Mouse (Mus musculus) layer of hippocampus, adult 8-10 months (tissue): ENCODE data around the gene Sgce. TPM values are rescaled to one million over a fixed set of nuclear protein-coding genes. Genes with fewer than 3 reads are reported as not detected.
"Not testable (repeated sequence)": the region's sequence is repeated elsewhere in the genome, so short reads cannot be mapped to it uniquely, and the experiment has no call there.

Experiments used
- DNase-seq, 2 experiments: peaks; one replicate each; pipeline ENCODE4 v3.0.0; 2022; ENCODE audit warnings: low spot score in 2 of 2
- total RNA-seq, 4 experiments: library from RNA; stranded (reverse); gene quantifications; 2 replicates each; pipeline ENCODE4 v1.2.4; 2022

The Sgce gene
- total RNA-seq, result 10 to 100 TPM; 32.6 to 41.1 (median 36.9) TPM

DNA sequence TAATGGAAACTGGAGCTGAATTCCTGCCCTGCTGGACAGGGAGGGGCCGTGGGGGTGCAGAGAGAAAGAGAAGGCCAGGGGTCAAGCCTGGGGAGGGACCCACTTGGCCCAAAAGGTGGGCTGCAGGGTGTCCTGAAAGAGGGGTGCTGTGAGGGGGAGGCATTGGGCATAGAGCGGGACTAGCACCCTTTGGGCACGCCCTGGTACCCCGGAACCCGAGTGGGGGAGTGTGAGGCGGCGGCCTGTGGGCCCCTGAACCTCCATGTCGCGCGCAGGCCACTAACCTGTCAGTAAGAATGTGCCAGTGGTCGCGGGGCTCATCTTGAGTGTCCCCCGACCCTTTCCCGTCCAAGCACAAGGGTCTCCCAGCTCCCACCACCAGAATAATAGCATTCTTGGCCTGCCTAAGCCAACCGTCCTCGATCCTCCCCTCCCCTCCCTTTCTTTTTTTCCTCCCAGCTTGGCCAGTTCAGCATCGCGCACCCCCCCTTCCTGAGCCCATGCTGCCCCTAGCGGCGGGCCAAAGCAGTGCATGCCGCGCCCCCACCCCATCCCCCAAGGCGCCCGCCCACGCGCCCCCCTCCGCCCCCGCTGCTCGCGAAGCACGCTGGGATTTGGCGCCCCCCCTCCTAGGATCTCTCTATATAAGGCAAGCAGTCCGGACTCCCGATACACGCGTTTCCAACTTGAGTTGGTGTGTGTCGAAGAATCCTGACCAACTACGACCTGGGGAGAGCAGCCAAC lies at the start of gene Sgce, which contains the start of gene Peg10:
TSS of gene Sgce (minus strand) at position 512 of the 744 bp plus-strand sequence.
TSS of gene Peg10 (plus strand) at position 611 of the 744 bp plus-strand sequence.
- DNase-seq, result peak; percentile 45 to 50

GRCm38 (mm10) chr6:4796281-4796680 lies 49.3 kb upstream of the Sgce start:
- no peak for DNase-seq

DNA sequence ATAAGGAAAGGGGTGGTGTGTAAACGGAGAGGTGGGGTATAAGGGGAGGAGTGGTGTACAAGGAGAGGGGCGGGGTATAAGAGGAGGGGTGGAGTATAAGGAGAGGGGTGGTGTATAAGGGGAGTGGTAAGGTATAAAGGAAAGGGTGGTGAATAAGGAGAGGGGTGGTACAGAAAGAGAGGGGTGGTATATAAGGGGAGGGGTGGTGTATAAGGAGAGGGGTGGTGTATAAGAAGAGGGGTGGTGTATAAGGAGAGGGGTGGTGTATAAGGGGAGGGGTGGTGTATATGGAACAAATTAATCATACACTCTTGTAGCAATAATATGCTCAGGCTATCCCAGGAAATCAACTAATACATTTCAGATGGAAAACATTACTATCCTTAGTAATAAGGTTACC lies 15.2 kb upstream of the Sgce start:
- no peak for DNase-seq

- DNase-seq, result not testable (repeated sequence)
Observed at GRCm38 (mm10) chr6:4761415-4762142, 14.6 kb upstream of the Sgce start.

GRCm38 (mm10) chr6:4754886-4755285 lies 7.9 kb upstream of the Sgce start:
- no peak for DNase-seq

GRCm38 (mm10) chr6:4754286-4754685 lies 7.3 kb upstream of the Sgce start:
- DNase-seq, result no peak

DNA sequence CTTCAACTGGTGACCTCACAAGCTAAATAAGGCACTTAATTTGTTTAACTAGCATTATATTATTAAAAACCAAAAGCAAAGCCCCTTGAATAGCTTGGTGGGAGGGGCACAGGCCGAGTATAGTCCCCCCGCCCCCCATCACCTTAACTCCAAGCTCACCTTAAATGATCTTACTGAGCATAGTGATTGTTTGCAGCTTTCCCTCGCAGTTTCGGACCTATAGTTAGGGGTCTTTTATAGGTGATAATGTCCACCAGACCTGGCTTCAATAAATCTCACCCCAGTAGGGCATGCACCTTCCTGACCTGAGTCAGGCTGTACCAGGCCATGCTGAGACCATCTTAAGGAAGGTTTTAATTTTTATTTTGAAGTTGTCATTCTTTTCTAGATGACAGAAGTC lies 4.3 kb upstream of the Sgce start:
- no peak for DNase-seq

GRCm38 (mm10) chr6:4749091-4749490 lies 2.1 kb upstream of the Sgce start:
- peak; percentile 92 for DNase-seq

DNA sequence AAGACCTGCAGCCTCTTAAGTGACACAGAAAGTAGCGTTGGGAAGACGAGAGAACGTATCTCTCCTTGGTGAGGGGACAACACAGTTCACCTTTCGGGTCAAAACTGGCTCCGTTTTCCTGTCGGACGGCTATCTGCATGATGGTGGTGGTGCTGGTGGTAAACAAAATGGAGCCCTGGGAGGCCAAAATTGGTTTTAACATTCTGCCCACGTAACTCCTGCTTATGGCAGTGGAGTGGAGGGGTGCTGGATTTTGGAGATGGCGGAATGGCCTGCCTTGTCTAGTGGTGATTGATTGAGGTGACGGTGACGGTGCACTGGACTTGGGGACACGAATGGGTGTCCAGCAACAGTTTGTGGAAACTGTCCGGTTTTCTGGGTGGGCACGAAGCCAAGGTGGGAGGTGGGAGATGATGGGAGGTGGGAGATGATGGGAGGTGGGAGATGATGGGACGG lies 1.5 kb upstream of the Sgce start:
- DNase-seq, result peak; percentile 18

- peak; percentile 54 to 63 for DNase-seq
Observed at GRCm38 (mm10) chr6:4747677-4748505, 884 bp upstream of the Sgce start.

DNA sequence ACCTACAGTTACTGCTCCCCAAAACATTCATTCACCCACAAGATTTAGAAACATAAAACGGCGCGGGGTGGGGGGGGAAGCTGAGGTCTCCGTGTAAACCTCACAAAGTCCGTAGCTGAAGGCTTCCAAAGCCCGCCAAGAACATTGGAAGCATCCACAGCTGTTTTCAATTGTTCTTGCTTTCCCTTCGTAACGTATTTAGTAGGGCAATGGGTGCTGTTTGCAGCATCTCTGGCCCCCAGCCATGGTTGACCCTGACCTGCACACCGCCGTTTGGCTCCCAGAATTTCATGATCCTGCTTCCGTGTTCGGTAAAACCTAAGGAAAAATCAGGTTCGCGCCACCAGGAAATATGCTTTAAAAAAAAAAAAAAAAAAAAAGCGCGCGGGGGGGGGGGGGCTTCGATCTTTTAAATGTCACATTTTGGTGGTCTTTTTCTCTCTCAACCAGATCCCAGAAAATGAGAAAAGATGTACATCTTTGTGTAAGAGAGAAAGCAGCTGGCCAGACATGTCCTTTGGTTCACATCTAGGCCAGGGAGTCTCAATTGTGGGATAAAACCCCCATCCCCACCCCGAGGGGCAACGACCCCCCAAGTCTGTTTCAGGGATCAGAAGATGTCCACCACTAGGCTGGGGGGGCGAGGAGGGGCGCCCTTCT lies 841 bp downstream of the Sgce start:
- DNase-seq, result no peak

- DNase-seq, result peak in 1 of 2 experiments; percentile 38
Observed at GRCm38 (mm10) chr6:4740511-4740910, 6.5 kb downstream of the Sgce start.

DNA sequence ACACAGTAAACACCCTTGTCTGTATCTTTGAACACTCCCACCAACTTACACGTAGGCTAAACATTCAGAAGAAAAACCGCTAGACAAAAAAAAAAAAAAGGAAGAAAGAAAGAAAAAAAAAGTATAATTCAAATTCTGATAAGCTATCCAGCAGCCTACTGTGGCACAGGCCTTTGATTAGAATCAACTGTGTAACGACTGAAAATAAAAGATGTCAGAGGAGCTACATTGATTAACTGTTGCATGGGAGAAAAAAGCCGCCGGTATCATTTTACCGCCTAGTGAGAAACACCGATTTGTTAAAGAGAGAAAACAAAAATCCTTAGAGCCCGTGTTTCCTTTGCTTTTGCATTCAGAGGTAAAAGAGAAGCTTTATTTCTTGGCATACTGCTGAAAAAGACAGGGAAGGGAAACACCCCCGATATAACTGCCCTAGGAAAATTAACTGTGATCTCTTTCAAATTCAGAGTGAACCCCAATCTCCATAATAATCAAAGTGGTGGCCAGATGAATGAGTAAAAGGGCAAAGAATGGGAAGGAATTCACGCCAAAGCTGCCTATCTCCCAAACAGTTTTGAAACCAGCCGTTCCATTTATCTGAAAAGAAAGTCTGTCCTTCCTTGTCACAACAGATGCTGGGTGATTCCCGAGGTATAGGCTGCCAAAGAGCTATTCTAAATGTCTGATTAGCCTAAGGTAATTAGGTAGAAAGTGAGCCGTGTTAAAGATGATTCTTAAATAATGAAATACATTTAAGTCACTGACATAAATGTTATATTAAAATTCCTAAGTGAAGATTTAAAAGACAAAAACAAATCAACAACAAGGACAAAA lies 7.3 kb downstream of the Sgce start:
- no peak for DNase-seq

- DNase-seq, result no peak
Observed at GRCm38 (mm10) chr6:4738717-4739116, 8.3 kb downstream of the Sgce start.

DNA sequence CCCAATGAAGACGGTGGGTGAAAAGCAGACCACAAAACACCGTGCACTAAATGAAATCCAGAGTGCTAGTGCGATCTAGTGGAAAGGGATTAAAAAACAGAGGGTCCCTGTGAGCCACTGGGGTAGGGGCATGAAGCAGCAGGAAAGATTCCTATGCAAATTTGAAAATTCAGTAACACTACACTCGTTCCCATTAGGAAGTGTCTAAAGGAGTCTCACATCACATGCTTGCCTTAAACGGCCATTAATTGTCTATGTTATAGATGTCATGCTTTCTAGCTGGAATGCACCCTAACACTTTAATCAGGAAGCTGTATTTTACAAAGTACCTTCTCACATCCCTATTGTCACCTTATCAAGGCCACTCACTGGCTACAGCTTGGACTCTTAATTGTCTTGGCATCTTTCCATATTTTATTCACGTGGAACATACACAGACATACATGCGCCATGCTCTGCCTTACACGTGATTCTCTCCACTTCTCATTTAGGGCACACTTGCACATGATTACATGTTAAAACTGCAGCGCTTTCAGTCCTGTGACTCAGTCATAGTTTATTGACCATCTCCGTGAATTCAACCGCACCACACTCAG lies 8.9 kb downstream of the Sgce start:
- DNase-seq, result no peak

GRCm38 (mm10) chr6:4736372-4736771 lies 10.6 kb downstream of the Sgce start:
- no peak for DNase-seq

- DNase-seq, result no peak
Observed at GRCm38 (mm10) chr6:4733208-4733607, 13.8 kb downstream of the Sgce start.

GRCm38 (mm10) chr6:4731675-4732074 lies 15.3 kb downstream of the Sgce start:
- DNase-seq, result no peak

GRCm38 (mm10) chr6:4728305-4728704 lies 18.7 kb downstream of the Sgce start:
- DNase-seq, result no peak
